ENCODE assay signal across 16 mouse cellular contexts in the genomic region with DNA sequence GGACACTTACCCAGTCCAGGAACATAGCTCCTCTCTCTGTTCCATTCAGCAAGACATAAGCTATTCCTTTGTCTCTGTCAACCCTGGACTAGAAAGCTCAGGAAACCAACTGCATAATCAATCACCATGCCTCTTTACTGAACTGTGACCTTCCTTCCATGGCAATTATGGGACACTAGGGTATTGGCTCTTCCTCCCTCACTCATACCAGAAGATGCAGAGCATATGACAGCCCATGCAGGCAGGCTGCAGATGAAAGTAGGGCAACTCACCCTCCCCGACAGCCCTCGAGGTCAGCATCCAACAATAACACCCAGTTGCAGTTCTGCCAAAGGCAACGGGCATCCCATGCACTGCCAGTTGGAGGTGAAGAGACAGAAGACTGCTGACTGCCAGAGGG.
DNase-seq lines count a peak whose midpoint lies in the region; ATAC-seq lines count a peak whose summit lies in the region.
"Had no signal": no experiment of that assay in that cellular context is flagged by ENCODE, and none has a peak within 500 bp of the region (broad histone marks: within the 10 kb centered on the region; RNA-seq: fewer than 3 reads in every experiment).

No protein-coding gene starts in this region.

- no peaks in the 10 kb centered on the region for H3K36me3 ChIP-seq in midbrain, embryonic 11.5 days (ENCODE audit: control insufficient read depth, insufficient read depth, low read length)
- no peaks in the 10 kb centered on the region for H3K36me3 ChIP-seq in midbrain, embryonic 10.5 days
- no peaks in the 10 kb centered on the region for H3K36me3 ChIP-seq in forebrain, embryonic 15.5 days
- H3K36me3 ChIP-seq: embryonic facial prominence, embryonic 13.5 days; G1E; heart, embryonic 10.5 days; liver, embryonic 13.5 days; neural tube, embryonic 13.5 days had no signal

- 50% methylated on average over 3 of the region's 3 CpGs for WGBS in midbrain, embryonic 11.5 days
- WGBS in midbrain, embryonic 10.5 days: 72% methylated on average over 3 of the region's 3 CpGs
- 78% methylated on average over 3 of the region's 3 CpGs for WGBS in forebrain, embryonic 15.5 days

- no peak overlapping the region for H3K9ac ChIP-seq in midbrain, embryonic 11.5 days (ENCODE audit: low read length)
- no peak overlapping the region for H3K9ac ChIP-seq in forebrain, embryonic 15.5 days (replicated peaks)
- H3K9ac ChIP-seq: embryonic facial prominence, embryonic 13.5 days; liver, embryonic 13.5 days; neural tube, embryonic 13.5 days had no signal

- no peak overlapping the region for H3K27ac ChIP-seq in midbrain, embryonic 11.5 days (ENCODE audit: low read depth, low read length)
- H3K27ac ChIP-seq in midbrain, embryonic 10.5 days (replicated peaks): no peak overlapping the region
- no peak overlapping the region for H3K27ac ChIP-seq in forebrain, embryonic 15.5 days (replicated peaks)
- H3K27ac ChIP-seq: embryonic facial prominence, embryonic 13.5 days; heart, embryonic 10.5 days; liver, embryonic 13.5 days; macrophage; neural tube, embryonic 13.5 days had no signal

- H3K27me3 ChIP-seq in midbrain, embryonic 11.5 days (ENCODE audit: control insufficient read depth, insufficient read depth, low read length): no peaks in the 10 kb centered on the region
- no peaks in the 10 kb centered on the region for H3K27me3 ChIP-seq in midbrain, embryonic 10.5 days (ENCODE audit: low read depth, poor library complexity, severe bottlenecking)
- H3K27me3 ChIP-seq in forebrain, embryonic 15.5 days: no peaks in the 10 kb centered on the region
- H3K27me3 ChIP-seq: embryonic facial prominence, embryonic 13.5 days; liver, embryonic 13.5 days; neural tube, embryonic 13.5 days had no signal

- DNase-seq in cerebellum, adult 11-12 months: peak; percentile 9
- no peak for DNase-seq in cerebellum, postnatal 4 days (ENCODE audit: low spot score in 2 of 2)
- DNase-seq in midbrain, embryonic 11.5 days (ENCODE audit: low spot score, missing footprints): no peak
- no peak for DNase-seq in midbrain, embryonic 10.5 days (ENCODE audit: low spot score)
- peak; percentile 22 to 37 for DNase-seq in cerebellum, postnatal 14 days
- peak; percentile 66 for DNase-seq in retina, postnatal 1 day
- no peak for DNase-seq in frontal cortex, postnatal 25 days (ENCODE audit: low spot score in 2 of 2)
- DNase-seq: layer of hippocampus, postnatal 36 days; liver, embryonic 13.5 days had no signal

- no peak overlapping the region for H3K4me3 ChIP-seq in midbrain, embryonic 11.5 days (ENCODE audit: low read depth, low read length)
- H3K4me3 ChIP-seq in midbrain, embryonic 10.5 days: no peak overlapping the region
- H3K4me3 ChIP-seq in forebrain, embryonic 15.5 days: no peak overlapping the region
- H3K4me3 ChIP-seq: embryonic facial prominence, embryonic 13.5 days; heart, embryonic 10.5 days; liver, embryonic 13.5 days; neural tube, embryonic 13.5 days had no signal

- no peaks in the 10 kb centered on the region for H3K4me1 ChIP-seq in midbrain, embryonic 11.5 days (ENCODE audit: control insufficient read depth, insufficient read depth, low read length)
- peaks cover 7% of the 10 kb centered on the region for H3K4me1 ChIP-seq in midbrain, embryonic 10.5 days
- H3K4me1 ChIP-seq in forebrain, embryonic 15.5 days: no peaks in the 10 kb centered on the region
- H3K4me1 ChIP-seq: embryonic facial prominence, embryonic 13.5 days; heart, embryonic 10.5 days; neural tube, embryonic 13.5 days had no signal

- 0 out of 2 replicates have a peak, but pooled peaks have one; percentile 48 for ATAC-seq in midbrain, embryonic 11.5 days (ENCODE audit: low FRiP score)
- no peak for ATAC-seq in forebrain, embryonic 15.5 days (replicated peaks)
- ATAC-seq: forebrain, embryonic 16.5 days had no signal

- H3K9me3 ChIP-seq in midbrain, embryonic 11.5 days (ENCODE audit: control insufficient read depth, low read length): no peaks in the 10 kb centered on the region
- H3K9me3 ChIP-seq in midbrain, embryonic 10.5 days (replicated peaks): no peaks in the 10 kb centered on the region
- no peaks in the 10 kb centered on the region for H3K9me3 ChIP-seq in forebrain, embryonic 15.5 days
- H3K9me3 ChIP-seq: embryonic facial prominence, embryonic 13.5 days; G1E; heart, embryonic 10.5 days; liver, embryonic 13.5 days; neural tube, embryonic 13.5 days had no signal

- no peak overlapping the region for H3K4me2 ChIP-seq in midbrain, embryonic 11.5 days
- no peak overlapping the region for H3K4me2 ChIP-seq in forebrain, embryonic 15.5 days (replicated peaks)
- H3K4me2 ChIP-seq: embryonic facial prominence, embryonic 13.5 days; liver, embryonic 13.5 days; neural tube, embryonic 13.5 days had no signal

Comparison
In these comparisons a context has a peak if more than half of its experiments do, and no peak if none do; other contexts are left out.
1. DNase-seq: peak in cerebellum, adult 11-12 months (single experiment), cerebellum, postnatal 14 days (2 of 2) and retina, postnatal 1 day (single experiment); none in cerebellum, postnatal 4 days (0 of 2), midbrain, embryonic 11.5 days (single experiment), midbrain, embryonic 10.5 days (single experiment) and frontal cortex, postnatal 25 days (0 of 2).